Mouse (Mus musculus) spleen, postnatal 14 days (tissue): ENCODE data around the gene Fbxl8.
A peak's percentile ranks its signal among the peaks of the same experiment; 100 is the strongest.
"Not testable (repeated sequence)": the region's sequence is repeated elsewhere in the genome, so short reads cannot be mapped to it uniquely, and the experiment has no call there.

Source experiments
- DNase-seq, 2 experiments: peaks; one replicate each; pipeline ENCODE4 v3.0.0; 2021 to 2022; ENCODE audit warnings: low spot score in 2 of 2

The Fbxl8 gene

DNA sequence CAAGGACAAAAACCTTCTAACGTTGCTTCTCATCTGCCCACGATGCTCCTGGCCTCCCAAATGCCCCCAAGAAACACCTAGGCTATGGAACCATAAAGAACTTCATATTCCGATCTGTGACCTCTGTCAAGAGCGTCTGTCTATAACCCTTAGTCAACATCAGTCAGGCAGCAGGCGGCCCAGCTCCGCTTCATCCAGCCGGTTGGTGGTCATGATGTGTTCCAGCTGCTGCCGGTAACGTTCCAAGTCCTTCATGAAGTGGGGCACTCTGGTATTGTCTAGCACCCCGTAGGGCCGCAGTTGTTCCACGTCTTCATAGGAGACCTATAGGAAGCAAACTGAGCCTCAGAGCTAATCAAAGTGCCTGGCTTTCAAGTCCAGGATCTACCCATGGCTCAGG is 17.4 kb downstream of the Fbxl8 start:
- no peak for DNase-seq

DNA sequence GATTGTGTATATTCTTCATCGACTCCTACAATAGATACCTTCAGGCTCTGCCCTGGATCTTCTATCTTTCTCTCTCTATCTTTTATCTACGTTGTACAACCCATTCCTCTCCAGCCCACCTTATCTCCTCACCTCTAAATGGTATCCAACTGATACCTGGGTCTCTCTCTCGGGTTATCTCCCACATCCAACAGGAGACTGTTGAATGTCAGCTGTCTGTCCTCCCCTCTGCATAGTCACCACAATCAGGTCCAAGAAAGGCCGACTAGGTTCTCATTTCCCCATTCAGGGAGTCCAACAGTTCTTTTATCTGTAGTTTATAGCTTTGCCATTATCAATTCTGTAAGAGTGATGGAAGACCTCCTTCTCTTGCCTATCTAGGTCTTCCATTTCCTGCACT is 17.8 kb downstream of the Fbxl8 start:
- DNase-seq: no peak

DNA sequence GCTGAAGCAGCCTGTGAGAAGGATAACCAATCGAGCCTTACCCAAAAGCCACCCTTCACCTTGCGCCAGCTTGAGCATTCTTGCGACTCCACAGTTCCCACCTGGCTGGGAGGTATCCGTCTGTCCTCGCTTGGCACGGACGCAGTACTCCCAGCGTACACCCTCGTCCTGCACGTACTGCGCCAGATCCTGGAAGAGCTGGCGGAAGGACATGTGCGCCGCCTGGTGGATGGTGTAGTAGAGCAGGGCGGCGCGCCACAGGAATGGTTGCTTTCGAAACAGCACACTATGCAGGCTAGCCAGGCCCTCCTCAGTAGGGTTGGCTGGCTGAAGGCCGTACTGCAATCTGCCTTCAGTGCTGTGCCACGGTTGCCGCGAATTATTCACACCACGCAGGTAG is 18.6 kb downstream of the Fbxl8 start:
- DNase-seq: peak in 1 of 2 experiments; percentile 44

DNA sequence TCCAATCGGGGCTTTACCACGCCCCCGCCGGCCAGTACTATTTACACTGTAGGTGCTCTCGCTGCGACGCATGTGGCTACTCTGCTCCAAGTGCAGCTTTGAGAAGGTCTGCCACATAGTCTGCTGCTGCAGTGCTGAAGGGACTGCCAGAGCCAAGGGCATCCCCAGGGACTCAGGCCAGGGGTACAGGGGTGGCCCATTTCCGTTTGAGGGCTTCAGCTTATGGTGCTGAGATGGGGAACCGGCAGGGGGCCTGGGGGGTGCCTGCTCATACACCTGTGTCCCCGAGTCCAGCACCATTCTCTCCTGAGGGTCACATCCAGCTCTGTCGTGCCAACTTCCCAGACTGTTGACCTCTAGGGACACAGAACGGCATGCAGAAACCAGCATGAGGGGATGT is 21.1 kb downstream of the Fbxl8 start:
- no peak for DNase-seq

DNA sequence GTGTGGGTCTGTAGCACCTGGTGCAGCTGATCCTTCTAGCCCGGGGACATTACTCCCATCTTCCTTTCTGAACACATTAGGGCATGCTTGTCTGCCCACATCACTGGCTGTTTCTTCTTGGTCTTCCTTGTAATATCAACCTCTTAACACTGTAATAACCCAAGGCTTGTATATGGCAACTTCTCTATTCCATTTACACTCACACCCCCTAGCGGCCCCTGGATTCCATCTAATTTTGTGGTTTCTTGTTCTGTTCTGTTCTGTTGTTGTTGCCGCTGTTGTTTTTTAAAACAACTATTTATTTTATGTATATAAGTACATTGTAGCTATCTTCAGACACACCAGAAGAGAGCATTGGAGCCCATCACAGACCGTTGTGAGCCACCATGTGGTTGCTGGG is 22.5 kb downstream of the Fbxl8 start:
- DNase-seq: no peak

DNA sequence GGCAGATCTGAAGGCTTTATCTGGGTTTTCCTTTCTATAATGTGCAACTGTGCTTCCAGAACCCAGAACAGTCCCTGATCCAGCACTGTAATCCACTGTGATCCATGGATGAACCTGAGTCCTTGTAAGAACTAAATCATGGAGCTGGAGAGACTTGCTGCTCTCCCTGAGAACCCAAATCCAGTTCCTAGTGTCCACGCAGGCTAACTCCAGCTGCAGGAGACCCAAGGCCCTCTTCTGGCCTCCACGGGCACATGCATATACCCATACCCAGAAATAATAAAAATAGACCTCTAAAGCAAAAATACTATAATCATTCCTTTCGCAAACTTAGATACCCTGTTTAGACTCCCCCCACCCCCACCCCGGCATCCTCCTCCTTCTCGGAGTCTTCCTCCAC is 23.8 kb downstream of the Fbxl8 start:
- no peak for DNase-seq

DNA sequence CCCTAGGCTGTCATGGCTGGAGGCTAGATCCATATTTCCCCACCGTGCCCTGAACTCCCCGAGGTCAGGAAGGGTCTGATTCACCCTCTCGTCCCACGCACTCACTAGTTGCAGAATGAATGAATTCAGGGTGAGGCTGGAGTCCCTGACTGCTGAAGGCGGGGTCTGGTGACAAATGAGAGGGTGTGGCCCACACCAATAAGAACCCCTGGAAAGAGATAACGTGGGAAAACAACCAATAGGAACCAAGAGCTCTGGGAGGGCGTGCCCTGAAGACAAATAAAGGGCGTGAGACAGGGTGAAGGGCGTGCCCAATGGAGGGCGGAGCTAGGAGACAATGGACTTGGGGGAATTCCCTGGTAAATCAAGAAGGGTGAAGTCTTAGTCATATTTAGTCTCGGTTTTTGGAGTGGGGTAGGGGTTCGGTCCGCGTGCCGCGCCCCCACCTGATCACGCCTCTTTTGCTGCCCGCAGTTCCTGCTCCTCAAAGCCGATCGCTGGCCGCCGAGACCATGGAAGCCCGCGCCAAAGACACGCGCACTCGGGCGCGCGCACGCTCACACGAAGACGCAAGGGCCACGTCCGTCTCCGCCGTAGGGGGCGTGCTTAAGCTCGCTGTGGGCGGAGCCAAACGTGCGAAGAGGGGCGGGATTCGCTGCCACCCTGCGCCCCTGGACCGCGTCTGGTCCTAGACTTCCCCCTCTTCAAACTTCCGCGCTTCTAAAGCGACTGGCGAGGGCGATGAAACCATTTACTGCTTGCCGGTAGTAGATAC is 24.7 kb downstream of the Fbxl8 start:
- DNase-seq: peak; percentile 84 to 90

DNA sequence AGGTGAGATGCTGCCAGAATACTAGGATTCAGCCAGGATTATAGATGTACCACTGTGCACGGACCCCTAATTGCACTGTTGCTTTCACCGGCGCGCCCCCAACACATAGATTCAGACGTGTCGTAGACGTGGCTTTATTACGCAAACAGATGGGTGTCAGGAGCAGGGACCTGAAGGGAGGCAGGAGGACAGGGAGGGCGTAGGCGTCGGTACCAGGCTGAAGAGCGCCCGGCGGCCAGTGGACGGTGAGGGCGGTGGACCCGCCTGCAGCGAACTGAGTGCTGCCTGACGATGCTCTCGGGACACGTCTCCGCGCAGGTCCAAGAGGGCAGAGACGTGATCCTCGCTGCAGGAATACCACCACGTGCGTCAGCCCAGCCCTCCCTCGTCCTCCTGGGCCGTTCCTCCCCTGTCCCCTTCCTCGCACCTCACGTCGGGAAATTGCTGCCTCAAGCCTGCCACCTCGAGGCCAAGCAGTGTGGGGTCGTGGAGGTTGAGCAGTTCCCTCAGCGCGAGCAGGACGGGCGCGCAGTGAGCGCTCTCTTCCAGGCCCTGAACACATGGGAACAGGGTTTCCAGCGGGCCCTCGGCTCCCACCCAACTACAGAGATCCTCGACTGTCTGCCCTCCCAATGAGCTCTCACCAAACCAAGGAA is 25.5 kb downstream of the Fbxl8 start, which contains the start of gene 4931428F04Rik:
Gene 4931428F04Rik (minus strand): TSS at position 60 of the 656 bp plus-strand sequence.
- DNase-seq: no peak

DNA sequence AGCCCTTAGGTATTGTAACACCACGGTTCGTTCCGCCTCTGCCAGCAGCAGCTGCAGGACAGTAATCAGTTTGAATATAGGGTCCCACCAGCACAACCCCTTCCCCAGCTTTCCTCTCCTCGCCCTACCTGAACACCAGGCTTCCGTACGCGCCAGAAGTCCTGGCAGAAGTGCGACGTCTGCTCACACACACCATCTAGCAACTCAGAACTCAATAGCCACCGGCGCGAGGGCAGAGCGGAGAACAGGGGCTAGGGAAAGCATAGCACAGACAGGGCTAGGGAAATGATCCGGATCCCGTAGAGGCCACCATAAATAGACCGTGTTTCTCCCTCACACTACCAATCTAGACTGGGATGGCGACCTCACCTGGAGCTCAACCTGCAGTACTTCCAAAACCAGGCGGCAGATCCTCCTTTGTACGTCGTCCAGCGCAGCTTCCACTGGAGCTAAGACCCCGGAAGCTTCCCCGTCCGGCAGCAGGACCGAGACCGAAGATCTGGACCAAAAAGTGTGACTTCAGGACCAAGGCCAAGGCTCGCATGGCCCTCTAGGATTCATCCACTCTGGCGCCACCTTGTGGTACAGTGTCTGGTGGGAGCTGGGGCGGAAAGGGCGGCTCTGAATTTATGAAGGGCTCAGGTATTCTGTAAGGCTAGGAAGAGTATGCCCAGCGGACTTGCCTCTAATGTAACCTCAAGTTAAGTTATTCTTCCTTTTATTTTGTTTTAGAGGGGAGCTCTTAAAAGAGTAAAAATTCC is 26.3 kb downstream of the Fbxl8 start:
- DNase-seq: peak; percentile 82 to 94

DNA sequence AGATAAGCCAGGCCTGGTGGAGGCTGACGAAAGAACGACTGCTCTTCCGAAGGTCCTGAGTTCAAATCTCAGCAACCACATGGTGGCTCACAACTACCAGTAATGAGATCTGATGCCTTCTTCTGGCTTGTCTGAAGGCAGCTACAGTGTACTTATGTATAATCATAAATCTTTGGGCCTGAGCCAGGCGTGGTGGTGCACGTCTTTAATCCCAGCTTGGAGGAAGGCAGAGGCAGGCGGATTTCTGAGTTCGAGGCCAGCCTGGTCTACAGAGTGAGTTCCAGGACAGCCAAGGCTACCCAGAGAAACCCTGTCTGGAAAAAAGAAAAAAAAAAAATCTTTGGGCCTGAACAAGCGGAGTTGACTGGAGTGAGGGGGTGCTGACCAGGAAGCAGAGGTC is 26.9 kb downstream of the Fbxl8 start:
- not testable (repeated sequence) for DNase-seq

DNA sequence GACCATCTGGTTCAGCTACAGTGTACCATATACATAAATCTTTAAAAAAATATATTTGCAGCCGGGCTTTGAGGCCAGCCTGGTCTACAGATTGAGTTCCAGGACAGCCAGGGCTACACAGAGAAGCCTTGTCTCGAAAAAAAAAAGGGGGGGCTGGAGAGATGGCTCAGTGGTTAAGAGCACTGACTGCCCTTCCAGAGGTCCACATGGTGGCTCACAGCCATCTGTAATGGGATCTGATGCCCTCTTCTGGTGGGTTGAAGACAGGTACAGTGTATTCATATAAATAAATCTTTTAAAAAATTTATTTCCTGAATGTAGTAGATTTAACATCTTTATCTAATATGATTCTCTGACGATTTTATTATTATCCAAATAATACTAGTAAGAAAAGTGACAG is 27.4 kb downstream of the Fbxl8 start:
- DNase-seq: not testable (repeated sequence)

DNA sequence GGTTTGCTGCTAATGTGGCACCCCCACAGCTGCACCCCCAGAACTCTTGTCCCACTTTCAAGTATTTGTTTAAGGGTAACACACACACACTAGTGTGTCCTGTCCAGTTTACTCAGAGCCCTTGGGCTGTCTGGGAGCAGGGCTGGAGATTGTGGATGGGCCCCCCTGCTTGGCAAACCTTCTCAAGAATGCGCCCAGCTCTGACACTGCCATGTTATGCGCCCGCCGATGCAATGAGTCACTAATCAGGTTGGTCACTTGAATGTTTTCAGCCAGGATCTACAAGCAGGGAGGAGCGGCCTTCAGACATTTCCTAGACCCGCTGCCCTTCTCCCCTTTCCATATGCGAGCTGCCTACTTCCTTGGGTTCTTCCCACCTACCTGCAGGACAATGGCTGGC is 28.0 kb downstream of the Fbxl8 start:
- DNase-seq: no peak

DNA sequence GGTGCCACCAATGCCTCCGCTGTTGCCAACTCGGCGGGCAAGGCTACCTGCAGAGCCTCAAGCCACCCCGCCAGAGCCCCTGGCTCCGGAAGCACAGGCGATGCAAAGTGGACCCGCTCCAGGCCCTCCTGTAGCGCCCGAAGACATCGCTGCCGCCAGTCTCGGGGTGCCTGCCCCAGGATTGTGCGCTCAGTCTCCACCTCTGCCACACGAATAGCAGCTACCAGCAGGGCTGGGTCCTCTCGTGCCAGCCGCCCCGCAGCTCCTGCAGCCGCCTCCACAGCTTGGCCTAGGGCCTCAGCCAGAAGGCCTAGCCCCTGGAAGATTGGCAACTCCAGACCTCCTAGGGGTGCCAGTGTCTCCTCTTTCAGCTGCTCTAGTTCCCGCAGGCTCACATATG is 29.0 kb downstream of the Fbxl8 start:
- DNase-seq: no peak

DNA sequence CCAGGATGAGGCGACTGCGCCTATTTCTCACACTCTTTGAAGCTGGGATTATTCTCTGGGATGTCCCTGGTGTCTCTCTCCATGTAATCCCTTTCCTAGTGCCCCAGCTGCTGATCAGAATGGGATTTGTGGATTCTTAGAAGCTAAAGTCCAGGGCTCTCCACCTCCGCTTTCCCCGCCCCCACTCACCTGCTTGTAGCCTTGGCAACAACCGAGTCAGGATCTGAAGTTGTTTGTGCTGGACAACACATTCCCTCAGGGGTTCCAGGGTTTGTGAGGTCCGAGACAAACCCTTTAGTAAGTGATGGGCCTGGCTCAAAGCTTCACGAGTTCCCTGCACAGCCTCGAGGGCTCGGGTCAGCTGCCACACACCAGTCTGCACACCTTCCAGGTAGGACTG is 30.3 kb downstream of the Fbxl8 start:
- no peak for DNase-seq

DNA sequence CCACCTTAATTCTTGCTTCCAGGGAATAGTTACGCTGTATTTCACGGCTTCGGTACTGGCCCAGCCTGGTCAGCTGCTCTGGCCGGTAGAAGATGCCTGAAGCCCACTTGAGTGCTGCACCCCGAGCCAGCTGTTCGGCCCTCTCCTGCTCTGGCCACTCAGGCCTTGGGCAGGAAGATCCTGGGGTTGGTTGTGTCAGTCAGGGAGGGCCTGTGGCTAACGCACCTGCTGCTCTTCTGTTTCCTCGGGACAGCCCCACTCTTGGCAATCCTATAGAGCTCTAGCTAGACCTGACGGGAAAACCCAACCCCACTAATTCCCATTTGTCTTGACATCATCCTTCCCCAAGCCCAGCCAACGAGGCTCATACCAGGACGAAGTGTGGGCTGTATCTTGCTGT is 30.8 kb downstream of the Fbxl8 start:
- DNase-seq: no peak

DNA sequence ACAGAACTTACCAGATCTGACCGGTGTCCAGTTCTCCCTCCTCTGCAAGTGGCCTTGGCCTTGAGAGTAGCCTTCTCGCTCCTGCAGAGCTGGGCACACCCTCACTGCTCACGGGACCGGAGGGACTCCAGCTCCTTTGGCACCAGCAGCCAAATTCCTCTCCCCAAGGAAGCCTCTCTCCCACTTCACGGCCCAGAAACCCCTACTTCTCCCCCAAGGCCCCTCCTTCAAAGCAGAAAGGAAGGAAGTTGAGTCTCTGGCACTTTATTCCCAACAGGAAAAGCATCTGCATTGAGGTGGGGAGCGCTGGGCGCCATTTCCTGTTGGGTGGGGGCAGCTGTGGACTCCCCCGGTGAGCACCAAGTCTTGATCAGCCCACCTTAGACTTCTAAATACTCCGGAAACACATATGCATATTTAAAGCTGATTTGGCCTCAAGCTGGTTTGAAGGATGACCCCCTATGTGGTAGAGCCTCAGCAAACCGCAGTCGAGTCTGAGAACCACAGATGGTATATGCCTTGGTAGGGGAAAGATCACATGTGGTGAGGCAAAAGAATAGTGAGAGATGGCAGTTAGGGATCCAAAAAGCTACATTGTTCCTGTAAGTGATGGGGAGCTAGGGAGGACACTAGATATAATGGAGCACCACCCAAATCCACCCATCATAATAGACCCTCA is 31.6 kb downstream of the Fbxl8 start, which contains the start of gene Exoc3l:
Gene Exoc3l (minus strand): TSS at position 207 of the 679 bp plus-strand sequence.
- DNase-seq: no peak

DNA sequence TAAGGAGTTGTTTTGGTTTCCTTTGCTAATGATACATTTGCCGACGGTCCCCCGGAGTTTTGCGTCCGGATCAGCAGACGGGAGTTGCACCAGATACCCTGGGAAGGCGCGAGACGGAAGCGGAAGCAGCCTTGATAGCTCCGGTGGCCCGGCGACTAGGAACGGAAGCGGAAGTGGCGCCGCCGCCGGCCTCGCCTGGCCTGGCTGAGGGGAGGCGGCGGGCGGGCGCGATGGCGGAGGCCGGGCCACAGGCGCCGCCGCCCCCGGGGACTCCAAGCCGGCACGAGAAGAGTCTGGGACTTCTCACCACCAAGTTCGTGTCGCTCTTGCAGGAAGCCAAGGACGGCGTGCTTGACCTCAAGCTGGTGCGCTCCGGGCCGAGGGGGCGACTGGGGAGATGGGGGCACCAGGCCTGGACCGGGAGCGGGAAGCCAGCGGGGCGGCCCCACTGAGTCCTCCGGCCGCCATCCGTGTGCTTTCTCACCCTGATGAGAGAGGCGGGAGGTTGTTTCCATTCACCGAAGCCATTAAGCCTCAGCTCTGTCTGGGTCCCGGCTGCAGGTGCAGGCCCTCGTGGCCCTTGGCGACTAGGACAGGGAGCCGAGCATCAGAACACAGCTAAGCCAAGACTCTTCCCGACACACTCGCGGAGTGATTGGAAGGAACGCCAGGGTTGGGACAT is 33.2 kb downstream of the Fbxl8 start, which contains the start of gene E2f4:
Gene E2f4 (plus strand): TSS at position 153 of the 682 bp plus-strand sequence.
- peak; percentile 83 to 89 for DNase-seq

DNA sequence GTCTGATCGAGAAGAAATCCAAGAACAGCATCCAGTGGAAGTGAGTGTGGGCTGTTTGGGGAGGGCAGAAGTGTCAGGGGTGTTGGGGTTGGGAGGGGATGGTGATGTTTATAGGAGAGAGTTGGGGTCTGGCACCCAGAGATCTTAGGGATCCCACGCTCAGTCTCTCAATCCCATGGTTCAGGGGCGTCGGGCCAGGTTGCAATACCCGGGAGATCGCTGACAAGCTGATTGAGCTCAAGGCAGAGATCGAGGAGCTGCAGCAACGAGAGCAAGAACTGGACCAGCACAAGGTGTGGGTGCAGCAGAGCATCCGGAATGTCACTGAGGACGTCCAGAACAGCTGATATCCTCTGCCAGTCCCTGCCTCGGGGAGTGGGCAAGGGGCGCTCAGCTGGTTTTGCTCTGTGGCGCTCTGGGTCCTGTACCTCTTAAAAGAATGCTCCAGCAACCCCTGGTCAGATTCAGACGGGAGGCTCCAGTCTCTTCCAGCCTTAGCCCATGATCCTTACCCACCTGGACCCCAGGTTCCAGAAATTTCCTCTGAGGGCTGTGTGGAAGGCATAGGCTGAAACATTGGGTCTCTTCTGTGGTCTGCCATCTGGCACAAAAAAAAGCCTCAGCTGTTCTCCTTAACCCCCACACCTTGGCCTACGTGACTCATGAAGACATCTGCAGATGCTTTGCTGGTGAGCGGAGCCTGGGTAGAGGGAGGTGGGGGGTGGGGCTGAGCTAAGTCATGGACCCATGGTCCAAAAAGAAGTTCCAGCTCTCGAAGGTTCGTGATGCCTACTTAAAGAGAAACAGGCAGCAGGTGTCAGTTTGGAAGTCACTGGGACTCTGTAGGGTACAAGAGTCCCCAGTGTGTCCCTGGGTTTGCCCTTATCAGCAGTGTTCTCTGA is 34.2 kb downstream of the Fbxl8 start:
- no peak for DNase-seq

DNA sequence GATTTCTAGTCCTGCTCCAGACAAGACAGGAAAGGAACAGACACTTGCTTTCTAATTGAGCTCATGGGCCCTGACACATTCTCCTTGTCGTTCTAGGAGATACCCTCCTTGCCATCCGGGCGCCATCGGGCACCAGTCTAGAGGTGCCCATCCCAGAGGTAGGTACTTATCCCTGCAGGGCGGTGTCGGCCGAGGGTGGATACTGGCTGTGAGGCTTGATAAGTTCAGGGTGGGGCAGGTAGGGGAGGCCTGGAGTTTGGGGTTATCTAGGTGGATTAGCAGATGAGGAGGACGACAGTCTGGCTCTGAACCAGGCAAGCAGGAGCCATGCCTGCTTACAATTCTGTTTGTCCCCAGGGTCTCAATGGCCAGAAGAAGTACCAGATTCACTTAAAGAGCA is 35.5 kb downstream of the Fbxl8 start:
- DNase-seq: peak; percentile 67 to 72

DNA sequence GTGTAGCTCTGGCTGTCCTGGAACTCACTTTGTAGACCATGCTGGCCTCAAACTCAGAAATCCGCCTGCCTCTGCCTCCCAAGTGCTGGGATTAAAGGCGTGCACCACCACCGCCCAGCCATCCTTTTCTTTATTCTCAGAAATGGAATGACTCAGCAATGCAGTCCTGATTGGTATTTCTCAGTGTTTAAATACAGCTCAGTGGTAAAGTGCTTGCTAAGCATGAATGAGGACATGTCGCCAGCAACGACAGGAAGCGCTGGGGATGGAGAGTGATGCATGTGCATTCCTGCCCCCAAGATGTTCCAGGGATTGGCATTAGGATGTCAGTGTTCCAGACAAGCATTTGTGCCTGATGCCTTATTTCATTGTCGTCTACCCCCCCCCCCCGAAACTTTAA is 38.9 kb downstream of the Fbxl8 start:
- no peak for DNase-seq
